Mouse (Mus musculus): ENCODE measurements around the gene Clstn2. TPM values are rescaled to one million over a fixed set of nuclear protein-coding genes. Genes with fewer than 3 reads are reported as not detected.

The Clstn2 gene
- polyA plus RNA-seq, 1 experiment: not detected

DNA sequence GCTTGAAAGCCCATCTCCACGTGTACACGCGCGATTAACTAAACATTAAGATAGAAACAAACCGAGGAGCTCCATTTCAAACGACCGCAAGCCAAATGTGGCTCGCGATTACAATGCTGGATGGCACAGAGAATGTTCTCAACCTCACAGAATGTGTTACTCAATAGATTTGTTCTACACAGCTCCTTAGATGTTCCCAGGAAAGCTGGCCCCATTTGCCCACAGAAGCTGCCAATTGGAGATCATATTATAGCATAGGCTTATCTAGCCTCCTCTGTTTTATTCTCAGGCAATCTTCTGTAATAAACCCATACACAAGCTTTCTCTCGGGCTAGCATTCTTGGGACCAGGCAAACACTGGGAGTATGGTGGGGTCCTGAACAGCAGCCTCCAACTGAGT is 334.9 kb downstream of the Clstn2 start:
- Histone ChIP-seq H3K4me1 (ENCODE audit: control insufficient read depth, insufficient read depth, low read length) (no peaks in the 10 kb centered on the region), H3K4me3 (ENCODE audit: insufficient read depth, low read length) (no peak overlapping the region), H3K27ac (ENCODE audit: insufficient read depth, low read depth, low read length) (no peak overlapping the region)
- no peak for TF ChIP-seq POLR2A (IDR thresholded peaks at IDR 0.05; ENCODE audit: borderline replicate concordance, low read depth, low read length)
- TF ChIP-seq CTCF (IDR thresholded peaks at IDR 0.05; ENCODE audit: low read depth, low read length): no peak

DNA sequence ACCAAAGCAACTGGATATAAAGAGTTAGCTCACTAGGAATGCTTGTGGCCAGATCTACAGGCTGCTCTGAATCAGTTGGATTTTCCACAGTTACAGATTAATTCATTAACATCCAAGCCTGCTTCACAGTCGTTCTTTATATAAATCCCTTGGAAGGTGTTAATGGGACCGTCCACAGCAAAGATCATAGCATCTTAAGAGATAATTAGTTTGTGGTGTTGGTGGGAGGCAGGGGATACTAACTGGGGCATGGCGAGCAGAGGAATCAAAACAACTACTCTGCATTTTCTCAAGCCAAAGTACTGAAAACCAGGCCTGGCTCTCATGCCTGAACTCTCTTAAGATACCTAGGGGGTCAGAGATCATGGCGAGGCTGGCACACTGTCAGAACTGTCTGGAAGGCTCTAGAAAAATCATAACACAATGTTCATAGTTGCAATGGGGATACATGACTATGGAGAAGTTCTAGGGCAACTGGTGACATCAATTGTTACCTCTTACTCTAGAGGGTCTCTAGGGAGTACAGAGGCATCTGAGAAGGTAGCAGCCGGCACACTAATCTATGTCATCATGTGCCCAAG is 336.2 kb downstream of the Clstn2 start:
- no peak overlapping the region for H3K27ac ChIP-seq (ENCODE audit: insufficient read depth, low read depth, low read length)
- TF ChIP-seq CTCF (IDR thresholded peaks at IDR 0.05; ENCODE audit: low read depth, low read length): no peak
- no peak for TF ChIP-seq POLR2A (IDR thresholded peaks at IDR 0.05; ENCODE audit: borderline replicate concordance, low read depth, low read length)
- no peaks in the 10 kb centered on the region for H3K4me1 ChIP-seq (ENCODE audit: control insufficient read depth, insufficient read depth, low read length)
- no peak overlapping the region for H3K4me3 ChIP-seq (ENCODE audit: insufficient read depth, low read length)

DNA sequence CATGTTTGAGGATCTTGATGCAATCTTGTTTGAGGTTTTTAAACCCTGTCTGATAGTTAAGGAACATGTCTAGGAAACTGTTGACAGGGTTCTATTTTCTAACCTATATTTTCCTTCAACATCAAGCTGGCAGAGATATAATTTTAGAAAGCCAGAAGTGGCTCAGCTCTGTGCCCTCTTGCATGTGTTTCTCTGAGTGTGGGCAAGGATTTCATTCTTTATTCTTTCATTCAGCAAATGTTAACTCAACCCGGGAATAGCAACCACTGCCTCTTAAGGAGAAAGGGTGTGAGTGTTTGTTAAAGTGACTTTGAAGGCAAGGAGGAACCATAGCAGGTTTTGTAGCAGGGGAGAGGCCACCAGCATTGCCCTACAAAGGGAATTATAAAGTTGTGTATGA is 337.7 kb downstream of the Clstn2 start:
- Histone ChIP-seq H3K27ac (ENCODE audit: insufficient read depth, low read depth, low read length) (no peak overlapping the region), H3K4me1 (ENCODE audit: control insufficient read depth, insufficient read depth, low read length) (no peaks in the 10 kb centered on the region), H3K4me3 (ENCODE audit: insufficient read depth, low read length) (no peak overlapping the region)
- TF ChIP-seq POLR2A (IDR thresholded peaks at IDR 0.05; ENCODE audit: borderline replicate concordance, low read depth, low read length) (no peak), CTCF (IDR thresholded peaks at IDR 0.05; ENCODE audit: low read depth, low read length) (no peak)

DNA sequence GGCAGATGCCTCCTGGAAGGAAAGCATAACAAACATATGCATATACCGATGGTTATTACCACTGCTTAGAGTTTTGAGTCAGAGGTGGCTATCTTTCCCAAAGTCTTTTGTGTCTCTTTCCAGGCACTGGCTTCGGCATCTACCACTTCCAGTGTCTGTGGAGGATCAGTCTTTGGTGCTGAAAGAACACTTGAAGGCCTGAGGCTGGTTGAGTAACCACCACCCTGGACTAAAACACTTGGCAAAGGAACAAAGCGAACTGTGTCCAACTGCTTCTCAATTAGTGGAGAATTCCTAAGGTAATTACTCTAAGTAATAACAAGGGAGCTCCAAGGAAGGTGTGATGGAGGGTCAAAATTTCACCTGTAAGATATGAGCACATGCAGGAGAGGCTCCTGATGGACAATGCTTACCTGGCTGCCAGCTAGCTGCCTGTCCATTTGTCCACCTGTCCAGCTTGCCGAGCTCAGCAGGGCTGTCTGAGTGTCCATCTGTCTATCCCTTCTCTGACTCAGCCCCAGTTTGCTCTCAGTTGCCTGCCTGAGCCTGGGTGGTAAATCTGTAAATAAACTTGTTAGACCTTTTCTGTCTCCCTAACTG is 346.1 kb downstream of the Clstn2 start:
- no peak for TF ChIP-seq CTCF (IDR thresholded peaks at IDR 0.05; ENCODE audit: low read depth, low read length)
- no peak for TF ChIP-seq POLR2A (IDR thresholded peaks at IDR 0.05; ENCODE audit: borderline replicate concordance, low read depth, low read length)
- Histone ChIP-seq H3K4me3 (ENCODE audit: insufficient read depth, low read length) (no peak overlapping the region), H3K4me1 (ENCODE audit: control insufficient read depth, insufficient read depth, low read length) (no peaks in the 10 kb centered on the region), H3K27ac (ENCODE audit: insufficient read depth, low read depth, low read length) (no peak overlapping the region)

DNA sequence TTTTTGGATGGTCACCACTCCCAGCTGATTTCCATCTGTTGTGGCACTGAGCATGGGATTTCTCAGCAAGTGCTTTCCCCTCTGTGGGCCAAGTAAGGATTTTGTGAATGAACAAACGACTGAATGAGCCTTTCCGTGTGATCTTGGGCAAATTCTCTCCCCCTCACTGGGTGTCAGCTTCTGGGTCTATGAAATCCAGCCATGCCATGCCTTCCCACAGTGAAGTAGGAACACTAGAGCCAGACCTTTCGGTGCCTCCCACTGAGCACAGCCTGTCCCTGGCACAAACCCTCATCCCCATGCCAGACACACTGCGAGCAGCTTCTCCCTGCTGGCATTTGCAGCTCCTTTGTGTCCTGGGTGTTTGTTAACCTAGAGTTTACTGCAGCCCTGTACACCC is 347.3 kb downstream of the Clstn2 start:
- TF ChIP-seq CTCF (IDR thresholded peaks at IDR 0.05; ENCODE audit: low read depth, low read length) (no peak), POLR2A (IDR thresholded peaks at IDR 0.05; ENCODE audit: borderline replicate concordance, low read depth, low read length) (no peak)
- Histone ChIP-seq H3K27ac (ENCODE audit: insufficient read depth, low read depth, low read length) (no peak overlapping the region), H3K4me3 (ENCODE audit: insufficient read depth, low read length) (no peak overlapping the region), H3K4me1 (ENCODE audit: control insufficient read depth, insufficient read depth, low read length) (no peaks in the 10 kb centered on the region)

DNA sequence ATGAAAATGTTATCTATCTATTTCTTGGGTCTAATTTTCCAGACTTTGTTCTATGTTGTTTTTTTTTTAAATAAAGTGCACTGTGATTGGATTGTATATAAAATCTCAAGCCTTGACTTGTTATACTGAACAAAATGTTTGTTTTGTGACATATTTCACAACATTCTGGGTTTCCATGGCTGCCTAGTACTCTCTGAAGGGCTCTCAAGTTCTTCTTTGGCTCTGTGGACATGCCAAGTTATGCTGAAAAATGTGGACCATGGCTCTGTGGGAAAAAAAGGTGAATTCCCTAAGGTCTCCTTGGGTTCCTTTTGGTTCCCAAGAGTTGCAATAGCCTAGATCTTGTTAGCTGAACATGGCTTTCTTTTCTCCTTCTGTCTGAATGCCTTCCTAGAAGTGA is 353.1 kb downstream of the Clstn2 start:
- Histone ChIP-seq H3K27ac (ENCODE audit: insufficient read depth, low read depth, low read length) (no peak overlapping the region), H3K4me1 (ENCODE audit: control insufficient read depth, insufficient read depth, low read length) (no peaks in the 10 kb centered on the region), H3K4me3 (ENCODE audit: insufficient read depth, low read length) (no peak overlapping the region)
- TF ChIP-seq POLR2A (IDR thresholded peaks at IDR 0.05; ENCODE audit: borderline replicate concordance, low read depth, low read length) (no peak), CTCF (IDR thresholded peaks at IDR 0.05; ENCODE audit: low read depth, low read length) (no peak)

DNA sequence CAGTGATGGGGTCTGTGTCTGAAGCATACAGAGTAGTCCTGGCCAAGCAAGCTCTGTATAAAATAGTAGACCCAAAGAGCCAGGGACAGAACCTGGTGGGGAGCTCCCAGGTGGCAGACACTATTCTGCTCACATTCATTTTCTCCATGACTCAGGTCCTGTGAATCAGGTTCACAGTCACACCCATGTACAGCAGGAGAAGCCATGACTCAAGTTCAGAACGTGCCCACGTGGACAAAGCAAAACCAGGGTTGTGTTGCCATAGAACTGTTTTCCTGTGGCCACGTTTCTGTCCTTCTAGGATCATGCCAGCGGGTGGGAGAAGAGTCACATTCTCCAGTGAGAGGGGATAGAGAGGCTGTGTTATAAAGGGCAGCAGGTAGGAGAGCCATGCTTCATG is 353.9 kb downstream of the Clstn2 start:
- Histone ChIP-seq H3K4me1 (ENCODE audit: control insufficient read depth, insufficient read depth, low read length) (no peaks in the 10 kb centered on the region), H3K4me3 (ENCODE audit: insufficient read depth, low read length) (no peak overlapping the region), H3K27ac (ENCODE audit: insufficient read depth, low read depth, low read length) (no peak overlapping the region)
- TF ChIP-seq CTCF (IDR thresholded peaks at IDR 0.05; ENCODE audit: low read depth, low read length) (no peak), POLR2A (IDR thresholded peaks at IDR 0.05; ENCODE audit: borderline replicate concordance, low read depth, low read length) (no peak)

DNA sequence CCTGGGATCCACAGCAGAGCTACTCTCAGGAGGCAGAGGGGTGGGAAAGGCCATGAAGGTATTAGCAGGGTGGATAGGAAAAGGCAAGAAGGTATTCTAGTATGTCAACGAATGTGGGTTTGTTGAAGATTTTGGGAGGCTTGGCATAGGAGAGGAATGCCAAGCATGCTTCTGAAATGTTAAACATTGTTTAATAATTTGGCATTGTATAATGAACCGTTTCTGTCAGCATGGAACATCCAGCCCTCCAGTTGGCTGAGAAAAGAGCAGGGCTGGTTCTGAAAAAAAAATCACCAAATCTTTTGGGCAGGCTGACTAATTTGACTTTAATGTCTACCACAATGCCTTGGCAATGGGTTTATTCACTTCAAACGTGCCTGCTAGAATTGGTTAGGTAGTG is 355.9 kb downstream of the Clstn2 start:
- no peak overlapping the region for H3K27ac ChIP-seq (ENCODE audit: insufficient read depth, low read depth, low read length)
- H3K4me3 ChIP-seq (ENCODE audit: insufficient read depth, low read length): no peak overlapping the region
- TF ChIP-seq CTCF (IDR thresholded peaks at IDR 0.05; ENCODE audit: low read depth, low read length): no peak
- no peak for TF ChIP-seq POLR2A (IDR thresholded peaks at IDR 0.05; ENCODE audit: borderline replicate concordance, low read depth, low read length)
- H3K4me1 ChIP-seq (ENCODE audit: control insufficient read depth, insufficient read depth, low read length): no peaks in the 10 kb centered on the region

DNA sequence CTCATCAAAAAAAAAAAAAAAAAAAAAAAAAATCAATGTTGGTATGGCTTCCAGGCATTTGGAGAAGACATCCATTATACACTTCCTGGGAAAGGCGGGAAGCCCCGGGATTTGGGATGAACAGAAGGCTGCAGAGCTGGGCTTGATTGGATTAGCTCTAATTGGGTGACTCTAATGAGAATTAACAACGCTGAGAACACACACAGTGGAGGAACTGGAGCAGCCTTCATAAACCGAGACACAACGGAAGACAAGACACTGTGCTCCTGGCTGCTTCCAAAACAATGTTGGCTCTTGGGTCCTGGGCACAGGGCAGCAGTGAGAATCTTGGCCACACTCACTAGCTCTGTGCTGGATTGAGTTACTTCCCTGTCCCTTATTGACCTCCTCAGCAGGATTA is 360.3 kb downstream of the Clstn2 start:
- Histone ChIP-seq H3K4me1 (ENCODE audit: control insufficient read depth, insufficient read depth, low read length) (no peaks in the 10 kb centered on the region), H3K4me3 (ENCODE audit: insufficient read depth, low read length) (no peak overlapping the region), H3K27ac (ENCODE audit: insufficient read depth, low read depth, low read length) (no peak overlapping the region)
- TF ChIP-seq CTCF (IDR thresholded peaks at IDR 0.05; ENCODE audit: low read depth, low read length) (no peak), POLR2A (IDR thresholded peaks at IDR 0.05; ENCODE audit: borderline replicate concordance, low read depth, low read length) (no peak)

DNA sequence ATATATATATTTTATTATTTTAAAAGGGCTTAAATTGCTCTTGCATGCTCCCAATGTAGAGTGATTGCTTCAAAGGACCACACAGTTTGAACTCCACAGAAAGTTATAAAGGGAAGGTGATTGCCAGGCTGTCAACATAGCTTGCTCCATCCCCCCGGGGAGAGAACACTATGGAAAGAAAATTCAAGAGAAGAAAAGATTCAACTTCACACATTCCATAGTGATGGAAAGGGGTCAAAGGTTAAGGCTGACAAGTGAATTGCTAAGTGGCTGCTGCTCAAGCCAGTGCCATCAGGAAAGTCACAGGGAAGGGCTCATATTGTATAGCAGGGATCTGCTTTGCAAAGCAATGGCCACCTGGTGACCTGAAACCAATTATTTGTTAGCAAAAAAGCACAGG is 360.8 kb downstream of the Clstn2 start:
- no peaks in the 10 kb centered on the region for H3K4me1 ChIP-seq (ENCODE audit: control insufficient read depth, insufficient read depth, low read length)
- no peak overlapping the region for H3K27ac ChIP-seq (ENCODE audit: insufficient read depth, low read depth, low read length)
- H3K4me3 ChIP-seq (ENCODE audit: insufficient read depth, low read length): no peak overlapping the region
- TF ChIP-seq POLR2A (IDR thresholded peaks at IDR 0.05; ENCODE audit: borderline replicate concordance, low read depth, low read length): no peak
- TF ChIP-seq CTCF (IDR thresholded peaks at IDR 0.05; ENCODE audit: low read depth, low read length): no peak
